Comparison of ENCODE assay signal across 19 mouse cellular contexts in the genomic region with DNA sequence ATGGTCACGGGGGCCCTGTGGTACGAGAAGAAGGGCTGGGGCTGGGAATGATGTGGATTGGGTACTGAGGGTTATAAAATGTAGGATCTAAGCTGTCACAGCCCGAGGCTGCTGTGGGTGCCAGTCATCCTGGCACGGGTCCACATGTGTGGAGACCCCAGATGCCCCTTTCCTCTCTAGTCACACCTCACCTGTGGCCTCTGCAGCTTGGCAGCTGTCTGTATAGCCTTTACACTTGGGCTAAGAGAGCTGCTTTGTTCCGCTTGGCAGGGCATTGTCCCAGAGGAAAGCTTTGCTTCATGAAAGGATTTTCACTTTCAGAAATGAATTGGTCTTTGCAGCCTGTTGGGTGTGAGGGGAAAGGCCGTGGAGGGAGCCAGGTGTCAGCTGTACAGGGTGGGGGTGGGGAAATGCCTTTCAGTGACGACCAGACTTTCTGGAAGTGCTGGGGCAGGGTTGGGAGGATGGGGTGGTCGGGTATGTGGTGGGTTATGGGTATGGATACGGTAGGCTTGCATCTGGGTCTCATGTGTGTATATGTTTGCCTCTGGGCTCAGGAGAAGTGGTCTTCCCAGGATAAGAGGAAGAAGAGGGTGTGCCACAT. TPM values are rescaled to one million over a fixed set of nuclear protein-coding genes. Genes with fewer than 3 reads are reported as not detected.
DNase-seq lines count a peak whose midpoint lies in the region; ATAC-seq lines count a peak whose summit lies in the region.
"Had no signal": no experiment of that assay in that cellular context is flagged by ENCODE, and none has a peak within 500 bp of the region (broad histone marks: within the 10 kb centered on the region; RNA-seq: fewer than 3 reads in every experiment).

No protein-coding gene starts in this region.

- peak; percentile 51 for DNase-seq in forebrain, embryonic 14.5 days (ENCODE audit: low spot score)
- no peak for DNase-seq in urinary bladder, postnatal 14 days (ENCODE audit: low spot score)
- no peak for DNase-seq in embryonic facial prominence, embryonic 10.5 days (ENCODE audit: low spot score)
- DNase-seq: cerebellum, postnatal 25 days; heart, postnatal 14 days; liver; lung, adult 18-20 months; right cerebral cortex, postnatal 4 days; thymus, adult 18-20 months had no signal

- no peak overlapping the region for H3K4me2 ChIP-seq in neural tube, embryonic 12.5 days (replicated peaks)
- H3K4me2 ChIP-seq in neural tube, embryonic 15.5 days = no peak overlapping the region
- H3K4me2 ChIP-seq in forebrain, embryonic 14.5 days (ENCODE audit: low read length) = no peak overlapping the region
- no peak overlapping the region for H3K4me2 ChIP-seq in hindbrain, embryonic 16.5 days (ENCODE audit: low read length)
- no peak overlapping the region for H3K4me2 ChIP-seq in neural tube, embryonic 14.5 days (ENCODE audit: low read depth, low read length)

- ATAC-seq in neural tube, embryonic 12.5 days (ENCODE audit: low FRiP score, low read depth) = peak; percentile 65
- ATAC-seq in neural tube, embryonic 15.5 days (ENCODE audit: low FRiP score) = no peak
- ATAC-seq in forebrain, embryonic 14.5 days = peak; percentile 75
- ATAC-seq in hindbrain, embryonic 16.5 days = peak; percentile 70; the same call in 1 of the 2 replicates
- ATAC-seq in neural tube, embryonic 14.5 days (ENCODE audit: low read depth) = peak; percentile 44; the same call in 1 of the 2 replicates

- no peaks in the 10 kb centered on the region for H3K9me3 ChIP-seq in neural tube, embryonic 12.5 days
- H3K9me3 ChIP-seq in neural tube, embryonic 15.5 days (replicated peaks) = no peaks in the 10 kb centered on the region
- H3K9me3 ChIP-seq in forebrain, embryonic 14.5 days (replicated peaks; ENCODE audit: control insufficient read depth, low read length) = no peaks in the 10 kb centered on the region
- H3K9me3 ChIP-seq in hindbrain, embryonic 16.5 days (ENCODE audit: control insufficient read depth, low read length) = no peaks in the 10 kb centered on the region
- H3K9me3 ChIP-seq in neural tube, embryonic 14.5 days (ENCODE audit: control insufficient read depth, low read length) = no peaks in the 10 kb centered on the region
- no peaks in the 10 kb centered on the region for H3K9me3 ChIP-seq in embryonic facial prominence, embryonic 10.5 days

- WGBS in neural tube, embryonic 12.5 days = 50% methylated on average over 9 of the region's 9 CpGs
- WGBS in neural tube, embryonic 15.5 days = 37% methylated on average over 9 of the region's 9 CpGs
- WGBS in forebrain, embryonic 14.5 days = 19% methylated on average over 9 of the region's 9 CpGs
- 36% methylated on average over 9 of the region's 9 CpGs for WGBS in hindbrain, embryonic 16.5 days
- WGBS in neural tube, embryonic 14.5 days = 36% methylated on average over 9 of the region's 9 CpGs
- 58% methylated on average over 9 of the region's 9 CpGs for WGBS in embryonic facial prominence, embryonic 10.5 days

- no peak overlapping the region for H3K4me3 ChIP-seq in neural tube, embryonic 12.5 days
- H3K4me3 ChIP-seq in neural tube, embryonic 15.5 days (replicated peaks) = no peak overlapping the region
- no peak overlapping the region for H3K4me3 ChIP-seq in forebrain, embryonic 14.5 days (ENCODE audit: low read depth, low read length)
- H3K4me3 ChIP-seq in hindbrain, embryonic 16.5 days (ENCODE audit: low read length) = no peak overlapping the region
- no peak overlapping the region for H3K4me3 ChIP-seq in neural tube, embryonic 14.5 days (ENCODE audit: low read depth, low read length)
- no peak overlapping the region for H3K4me3 ChIP-seq in embryonic facial prominence, embryonic 10.5 days
- H3K4me3 ChIP-seq: left cerebral cortex, adult 2 months; myocyte had no signal

- H3K36me3 ChIP-seq in neural tube, embryonic 12.5 days = no peaks in the 10 kb centered on the region
- H3K36me3 ChIP-seq in neural tube, embryonic 15.5 days = peaks cover 16% of the 10 kb centered on the region
- peaks cover 9% of the 10 kb centered on the region; the same call in 1 of the 2 replicates for H3K36me3 ChIP-seq in forebrain, embryonic 14.5 days (ENCODE audit: control insufficient read depth, insufficient read depth, low read length)
- H3K36me3 ChIP-seq in hindbrain, embryonic 16.5 days (ENCODE audit: control insufficient read depth, insufficient read depth, low read length) = no peaks in the 10 kb centered on the region; the same call in 1 of the 2 replicates
- H3K36me3 ChIP-seq in neural tube, embryonic 14.5 days (ENCODE audit: control insufficient read depth, insufficient read depth, low read length) = peaks cover 5% of the 10 kb centered on the region; the same call in 1 of the 2 replicates
- no peaks in the 10 kb centered on the region for H3K36me3 ChIP-seq in embryonic facial prominence, embryonic 10.5 days (replicated peaks)

- peaks cover 6% of the 10 kb centered on the region; the same call in 1 of the 2 replicates for H3K4me1 ChIP-seq in neural tube, embryonic 12.5 days
- peaks cover 7% of the 10 kb centered on the region; the same call in 1 of the 2 replicates for H3K4me1 ChIP-seq in neural tube, embryonic 15.5 days
- peaks cover 8% of the 10 kb centered on the region for H3K4me1 ChIP-seq in forebrain, embryonic 14.5 days (ENCODE audit: control insufficient read depth, insufficient read depth, low read length)
- H3K4me1 ChIP-seq in hindbrain, embryonic 16.5 days (ENCODE audit: control insufficient read depth, insufficient read depth, low read depth, low read length) = no peaks in the 10 kb centered on the region
- H3K4me1 ChIP-seq in neural tube, embryonic 14.5 days (ENCODE audit: control insufficient read depth, insufficient read depth, low read length) = no peaks in the 10 kb centered on the region
- H3K4me1 ChIP-seq in embryonic facial prominence, embryonic 10.5 days = peaks cover 6% of the 10 kb centered on the region

- no peaks in the 10 kb centered on the region for H3K27me3 ChIP-seq in neural tube, embryonic 12.5 days (replicated peaks)
- no peaks in the 10 kb centered on the region for H3K27me3 ChIP-seq in neural tube, embryonic 15.5 days (replicated peaks)
- no peaks in the 10 kb centered on the region for H3K27me3 ChIP-seq in forebrain, embryonic 14.5 days (replicated peaks; ENCODE audit: control insufficient read depth, insufficient read depth, low read length)
- H3K27me3 ChIP-seq in hindbrain, embryonic 16.5 days (replicated peaks; ENCODE audit: control insufficient read depth, insufficient read depth, low read length) = no peaks in the 10 kb centered on the region
- no peaks in the 10 kb centered on the region for H3K27me3 ChIP-seq in neural tube, embryonic 14.5 days (ENCODE audit: control insufficient read depth, insufficient read depth, low read length)
- H3K27me3 ChIP-seq in embryonic facial prominence, embryonic 10.5 days (replicated peaks; ENCODE audit: low read depth, poor library complexity, severe bottlenecking) = no peaks in the 10 kb centered on the region

- no peak overlapping the region for H3K27ac ChIP-seq in neural tube, embryonic 12.5 days
- H3K27ac ChIP-seq in neural tube, embryonic 15.5 days (replicated peaks) = no peak overlapping the region
- H3K27ac ChIP-seq in forebrain, embryonic 14.5 days (ENCODE audit: low read depth, low read length) = no peak overlapping the region
- no peak overlapping the region for H3K27ac ChIP-seq in hindbrain, embryonic 16.5 days (ENCODE audit: low read depth, low read length)
- no peak overlapping the region for H3K27ac ChIP-seq in neural tube, embryonic 14.5 days (ENCODE audit: low read depth, low read length)
- no peak overlapping the region for H3K27ac ChIP-seq in embryonic facial prominence, embryonic 10.5 days (replicated peaks)
- H3K27ac ChIP-seq: kidney, postnatal 0 days; left cerebral cortex, adult 2 months; macrophage had no signal

- H3K9ac ChIP-seq in neural tube, embryonic 12.5 days = no peak overlapping the region
- no peak overlapping the region for H3K9ac ChIP-seq in neural tube, embryonic 15.5 days (replicated peaks)
- H3K9ac ChIP-seq in forebrain, embryonic 14.5 days (ENCODE audit: low read length) = no peak overlapping the region
- H3K9ac ChIP-seq in hindbrain, embryonic 16.5 days (ENCODE audit: low read depth, low read length) = no peak overlapping the region
- no peak overlapping the region for H3K9ac ChIP-seq in neural tube, embryonic 14.5 days (replicated peaks; ENCODE audit: low read depth, low read length)

RNA-seq across cellular contexts. Expression of a gene that starts 12.9 kb away (rescaled TPM):
- 36.4 and 39.6 TPM in 2 replicates for polyA plus RNA-seq in neural tube, embryonic 12.5 days (2016; fragmentation: Nextera tagmentation; extraction: Ambion mirVana)
- polyA plus RNA-seq in neural tube, embryonic 15.5 days (2015; fragmentation: Nextera tagmentation; extraction: Ambion mirVana) = 72.5 and 87.0 TPM in 2 replicates
- polyA plus RNA-seq in forebrain, embryonic 14.5 days (2014; fragmentation: Nextera tagmentation; extraction: Ambion mirVana) = 66.8 and 67.5 TPM in 2 replicates
- polyA plus RNA-seq in hindbrain, embryonic 16.5 days (2015; fragmentation: Nextera tagmentation; extraction: Ambion mirVana) = 93.8 and 96.3 TPM in 2 replicates
- polyA plus RNA-seq in neural tube, embryonic 14.5 days (2014; fragmentation: Nextera tagmentation; extraction: Ambion mirVana) = 98.4 and 105 TPM in 2 replicates
- polyA plus RNA-seq in embryonic facial prominence, embryonic 10.5 days (2016; fragmentation: Nextera tagmentation; extraction: Ambion mirVana) = 2.6 and 3.1 TPM in 2 replicates
- polyA plus RNA-seq: macrophage, myocyte had no signal

RNA-seq across cellular contexts. Expression of a gene that starts 29.5 kb away (rescaled TPM):
- polyA plus RNA-seq in neural tube, embryonic 12.5 days (2016; fragmentation: Nextera tagmentation; extraction: Ambion mirVana) = not detected in 2 replicates
- not detected in 2 replicates for polyA plus RNA-seq in neural tube, embryonic 15.5 days (2015; fragmentation: Nextera tagmentation; extraction: Ambion mirVana)
- polyA plus RNA-seq in forebrain, embryonic 14.5 days (2014; fragmentation: Nextera tagmentation; extraction: Ambion mirVana) = not detected in 2 replicates
- not detected in 2 replicates for polyA plus RNA-seq in hindbrain, embryonic 16.5 days (2015; fragmentation: Nextera tagmentation; extraction: Ambion mirVana)
- polyA plus RNA-seq in neural tube, embryonic 14.5 days (2014; fragmentation: Nextera tagmentation; extraction: Ambion mirVana) = not detected in 2 replicates
- polyA plus RNA-seq in embryonic facial prominence, embryonic 10.5 days (2016; fragmentation: Nextera tagmentation; extraction: Ambion mirVana) = not detected in 2 replicates
- polyA plus RNA-seq: embryonic facial prominence, embryonic 11.5 days; intestine, embryonic 14.5 days; kidney, postnatal 0 days; macrophage; myocyte had no signal

RNA-seq across cellular contexts. Expression of a gene that starts 34.0 kb away (rescaled TPM):
- 44.0 and 44.8 TPM in 2 replicates for polyA plus RNA-seq in neural tube, embryonic 12.5 days (2016; fragmentation: Nextera tagmentation; extraction: Ambion mirVana)
- polyA plus RNA-seq in neural tube, embryonic 15.5 days (2015; fragmentation: Nextera tagmentation; extraction: Ambion mirVana) = 66.4 and 68.1 TPM in 2 replicates
- polyA plus RNA-seq in forebrain, embryonic 14.5 days (2014; fragmentation: Nextera tagmentation; extraction: Ambion mirVana) = 60.3 and 63.6 TPM in 2 replicates
- 68.9 and 71.9 TPM in 2 replicates for polyA plus RNA-seq in hindbrain, embryonic 16.5 days (2015; fragmentation: Nextera tagmentation; extraction: Ambion mirVana)
- 53.6 and 66.3 TPM in 2 replicates for polyA plus RNA-seq in neural tube, embryonic 14.5 days (2014; fragmentation: Nextera tagmentation; extraction: Ambion mirVana)
- 85.2 and 89.9 TPM in 2 replicates for polyA plus RNA-seq in embryonic facial prominence, embryonic 10.5 days (2016; fragmentation: Nextera tagmentation; extraction: Ambion mirVana)

RNA-seq across cellular contexts. Expression of a gene that starts 35.4 kb away (rescaled TPM):
- 70.4 and 79.3 TPM in 2 replicates for polyA plus RNA-seq in neural tube, embryonic 12.5 days (2016; fragmentation: Nextera tagmentation; extraction: Ambion mirVana)
- 11.3 and 15.1 TPM in 2 replicates for polyA plus RNA-seq in neural tube, embryonic 15.5 days (2015; fragmentation: Nextera tagmentation; extraction: Ambion mirVana)
- polyA plus RNA-seq in forebrain, embryonic 14.5 days (2014; fragmentation: Nextera tagmentation; extraction: Ambion mirVana) = 22.3 and 23.5 TPM in 2 replicates
- 11.0 and 12.9 TPM in 2 replicates for polyA plus RNA-seq in hindbrain, embryonic 16.5 days (2015; fragmentation: Nextera tagmentation; extraction: Ambion mirVana)
- 26.9 and 28.7 TPM in 2 replicates for polyA plus RNA-seq in neural tube, embryonic 14.5 days (2014; fragmentation: Nextera tagmentation; extraction: Ambion mirVana)
- polyA plus RNA-seq in embryonic facial prominence, embryonic 10.5 days (2016; fragmentation: Nextera tagmentation; extraction: Ambion mirVana) = 7.4 and 7.5 TPM in 2 replicates
- polyA plus RNA-seq: kidney, postnatal 0 days; macrophage had no signal

RNA-seq across cellular contexts. Expression of a gene that starts 47.7 kb away (rescaled TPM):
- 27.3 and 30.0 TPM in 2 replicates for polyA plus RNA-seq in neural tube, embryonic 12.5 days (2016; fragmentation: Nextera tagmentation; extraction: Ambion mirVana)
- 43.2 and 44.9 TPM in 2 replicates for polyA plus RNA-seq in neural tube, embryonic 15.5 days (2015; fragmentation: Nextera tagmentation; extraction: Ambion mirVana)
- polyA plus RNA-seq in forebrain, embryonic 14.5 days (2014; fragmentation: Nextera tagmentation; extraction: Ambion mirVana) = 42.0 and 44.3 TPM in 2 replicates
- 47.7 and 50.0 TPM in 2 replicates for polyA plus RNA-seq in hindbrain, embryonic 16.5 days (2015; fragmentation: Nextera tagmentation; extraction: Ambion mirVana)
- polyA plus RNA-seq in neural tube, embryonic 14.5 days (2014; fragmentation: Nextera tagmentation; extraction: Ambion mirVana) = 49.6 and 54.8 TPM in 2 replicates
- 18.3 and 18.8 TPM in 2 replicates for polyA plus RNA-seq in embryonic facial prominence, embryonic 10.5 days (2016; fragmentation: Nextera tagmentation; extraction: Ambion mirVana)
